ENCODE assay signal across 18 mouse cellular contexts in genomic region chr3:18560282-18560785, GRCm38 (mm10).
DNase-seq lines count a peak whose midpoint lies in the region; ATAC-seq and TF ChIP-seq lines count a peak whose summit lies in the region.
"Had no signal": no experiment of that assay in that cellular context is flagged by ENCODE, and none has a peak within 500 bp of the region (broad histone marks: within the 10 kb centered on the region; RNA-seq: fewer than 3 reads in every experiment).

No protein-coding gene starts in this region.

- no peak for ATAC-seq in forebrain, embryonic 14.5 days
- no peak for ATAC-seq in forebrain, embryonic 12.5 days (ENCODE audit: low FRiP score)

- no peak for TF ChIP-seq CTCF in brain, embryonic 14.5 days (IDR thresholded peaks at IDR 0.05; ENCODE audit: borderline replicate concordance, extremely low read depth, insufficient read depth, insufficient read length)

- no peaks in the 10 kb centered on the region for H3K36me3 ChIP-seq in forebrain, embryonic 14.5 days (ENCODE audit: control insufficient read depth, insufficient read depth, low read length)
- H3K36me3 ChIP-seq in forebrain, embryonic 12.5 days (replicated peaks) = no peaks in the 10 kb centered on the region
- H3K36me3 ChIP-seq: heart, embryonic 12.5 days; limb, embryonic 10.5 days; midbrain, embryonic 13.5 days had no signal

- H3K4me3 ChIP-seq in forebrain, embryonic 14.5 days (ENCODE audit: low read depth, low read length) = no peak overlapping the region
- no peak overlapping the region for H3K4me3 ChIP-seq in forebrain, embryonic 12.5 days (replicated peaks)
- H3K4me3 ChIP-seq: heart, embryonic 12.5 days; limb, embryonic 10.5 days; midbrain, embryonic 13.5 days had no signal

- no peak overlapping the region for H3K27ac ChIP-seq in forebrain, embryonic 14.5 days (ENCODE audit: low read depth, low read length)
- H3K27ac ChIP-seq in forebrain, embryonic 12.5 days = no peak overlapping the region
- H3K27ac ChIP-seq: limb, embryonic 10.5 days; midbrain, embryonic 13.5 days had no signal

- H3K27me3 ChIP-seq in forebrain, embryonic 14.5 days (replicated peaks; ENCODE audit: control insufficient read depth, insufficient read depth, low read length) = no peaks in the 10 kb centered on the region
- no peaks in the 10 kb centered on the region for H3K27me3 ChIP-seq in forebrain, embryonic 12.5 days
- H3K27me3 ChIP-seq: heart, embryonic 12.5 days; midbrain, embryonic 13.5 days had no signal

- no peak overlapping the region for H3K4me2 ChIP-seq in forebrain, embryonic 14.5 days (ENCODE audit: low read length)
- no peak overlapping the region for H3K4me2 ChIP-seq in forebrain, embryonic 12.5 days
- H3K4me2 ChIP-seq: heart, embryonic 12.5 days; midbrain, embryonic 13.5 days had no signal

- WGBS in forebrain, embryonic 14.5 days = 76% methylated on average over 4 of the region's 4 CpGs
- WGBS in forebrain, embryonic 12.5 days = 81% methylated on average over 4 of the region's 4 CpGs

- no peaks in the 10 kb centered on the region for H3K4me1 ChIP-seq in forebrain, embryonic 14.5 days (ENCODE audit: control insufficient read depth, insufficient read depth, low read length)
- H3K4me1 ChIP-seq in forebrain, embryonic 12.5 days = no peaks in the 10 kb centered on the region
- H3K4me1 ChIP-seq: heart, embryonic 12.5 days; limb, embryonic 10.5 days; midbrain, embryonic 13.5 days had no signal

- no peaks in the 10 kb centered on the region for H3K9me3 ChIP-seq in forebrain, embryonic 14.5 days (replicated peaks; ENCODE audit: control insufficient read depth, low read length)
- H3K9me3 ChIP-seq in forebrain, embryonic 12.5 days = no peaks in the 10 kb centered on the region
- H3K9me3 ChIP-seq: heart, embryonic 12.5 days; limb, embryonic 10.5 days; midbrain, embryonic 13.5 days had no signal

- no peak for TF ChIP-seq POLR2A in brain, embryonic 14.5 days (IDR thresholded peaks at IDR 0.05; ENCODE audit: borderline replicate concordance, extremely low read depth, insufficient read depth, insufficient read length, poor library complexity, severe bottlenecking)

- H3K9ac ChIP-seq in forebrain, embryonic 14.5 days (ENCODE audit: low read length) = no peak overlapping the region
- H3K9ac ChIP-seq in forebrain, embryonic 12.5 days = no peak overlapping the region
- H3K9ac ChIP-seq: heart, embryonic 12.5 days; midbrain, embryonic 13.5 days had no signal

- DNase-seq in forebrain, embryonic 14.5 days (ENCODE audit: low spot score) = peak; percentile 12
- peak; percentile 2 for DNase-seq in retina, postnatal 1 day
- no peak for DNase-seq in retina, embryonic 14.5 days (ENCODE audit: low spot score)
- DNase-seq in brain, embryonic 14.5 days (ENCODE audit: low read depth) = peak; percentile 5
- no peak for DNase-seq in thymus, postnatal 0 days (ENCODE audit: low spot score)
- no peak for DNase-seq in c-Kit-positive CD71-positive TER-119-positive erythroid progenitor cells, embryonic 14.5 days (ENCODE audit: low spot score)
- DNase-seq: cerebellum, adult 8-10 months; gastrocnemius, postnatal 25 days; heart, adult 18-20 months; heart, postnatal 14 days; kidney, adult 18-20 months; liver; lung, postnatal 14 days; thymus, postnatal 14 days had no signal

Comparison
In these comparisons a context has a peak if more than half of its experiments do, and no peak if none do; other contexts are left out.
1. DNase-seq: peak in forebrain, embryonic 14.5 days (single experiment), retina, postnatal 1 day (single experiment) and brain, embryonic 14.5 days (single experiment); none in retina, embryonic 14.5 days (single experiment), thymus, postnatal 0 days (single experiment) and c-Kit-positive CD71-positive TER-119-positive erythroid progenitor cells, embryonic 14.5 days (single experiment).